Mouse (Mus musculus): Measurements from ENCODE around the gene Gm9970. TPM values are rescaled to one million over a fixed set of nuclear protein-coding genes. Genes with fewer than 3 reads are reported as not detected.

Gene Gm9970
- total and polyA plus RNA-seq, 2 experiments from 2014 or later, result 0.29 to 7.0 TPM

- ATAC-seq, result no peak
- H3K9ac ChIP-seq (replicated peaks; ENCODE audit: low read length), result no peak overlapping the region
- no peaks in the 10 kb centered on the region for H3K9me3 ChIP-seq (ENCODE audit: low read length)
Measured at GRCm38 (mm10) chr5:31267686-31268085, 26.7 kb upstream of the Gm9970 start.

GRCm38 (mm10) chr5:31266101-31266500 lies 25.1 kb upstream of the Gm9970 start:
- DNase-seq (ENCODE audit: low spot score) (no peak), ATAC-seq (no peak)
- Histone ChIP-seq H3K36me3 (ENCODE audit: insufficient read depth, low read length) (peaks cover 75% of the 10 kb centered on the region), H3K4me2 (ENCODE audit: low read depth, low read length) (no peak overlapping the region), H3K4me1 (ENCODE audit: insufficient read depth, low read length) (no peaks in the 10 kb centered on the region), H3K27me3 (ENCODE audit: insufficient read depth, low read length) (no peaks in the 10 kb centered on the region), H3K9me3 (ENCODE audit: low read length) (no peaks in the 10 kb centered on the region), H3K9ac (replicated peaks; ENCODE audit: low read length) (no peak overlapping the region), H3K27ac (no peak overlapping the region), H3K4me3 (ENCODE audit: low read length) (no peak overlapping the region)
- 89% methylated on average over 7 of the region's 7 CpGs for WGBS
- no peak for TF ChIP-seq CTCF (IDR thresholded peaks at IDR 0.05; ENCODE audit: low read depth)

More at GRCm38 (mm10) chr5:31267686-31268085, 26.7 kb upstream of the Gm9970 start:
- Histone ChIP-seq H3K27me3 (ENCODE audit: insufficient read depth, low read length) (no peaks in the 10 kb centered on the region), H3K4me2 (ENCODE audit: low read depth, low read length) (no peak overlapping the region), H3K27ac (no peak overlapping the region), H3K36me3 (ENCODE audit: insufficient read depth, low read length) (peaks cover 70% of the 10 kb centered on the region), H3K4me3 (ENCODE audit: low read length) (no peak overlapping the region), H3K4me1 (ENCODE audit: insufficient read depth, low read length) (no peaks in the 10 kb centered on the region)
- 63% methylated on average over 6 of the region's 6 CpGs for WGBS
- TF ChIP-seq CTCF (IDR thresholded peaks at IDR 0.05; ENCODE audit: low read depth), result no peak
- DNase-seq (ENCODE audit: low spot score), result no peak

- Histone ChIP-seq H3K4me2 (ENCODE audit: low read depth, low read length) (no peak overlapping the region), H3K36me3 (ENCODE audit: insufficient read depth, low read length) (peaks cover 51% of the 10 kb centered on the region), H3K9ac (replicated peaks; ENCODE audit: low read length) (no peak overlapping the region), H3K27me3 (ENCODE audit: insufficient read depth, low read length) (no peaks in the 10 kb centered on the region), H3K9me3 (ENCODE audit: low read length) (no peaks in the 10 kb centered on the region), H3K4me1 (ENCODE audit: insufficient read depth, low read length) (no peaks in the 10 kb centered on the region), H3K27ac (no peak overlapping the region), H3K4me3 (ENCODE audit: low read length) (no peak overlapping the region)
- WGBS, result 88% methylated on average over 11 of the region's 11 CpGs
- DNase-seq (ENCODE audit: low spot score) (no peak), ATAC-seq (no peak)
- no peak for TF ChIP-seq CTCF (IDR thresholded peaks at IDR 0.05; ENCODE audit: low read depth)
Measured at GRCm38 (mm10) chr5:31257616-31258015, 16.6 kb upstream of the Gm9970 start.

GRCm38 (mm10) chr5:31255971-31256370 lies 14.9 kb upstream of the Gm9970 start:
- ATAC-seq (no peak), DNase-seq (ENCODE audit: low spot score) (no peak)
- Histone ChIP-seq H3K4me2 (ENCODE audit: low read depth, low read length) (no peak overlapping the region), H3K9me3 (ENCODE audit: low read length) (no peaks in the 10 kb centered on the region), H3K4me1 (ENCODE audit: insufficient read depth, low read length) (no peaks in the 10 kb centered on the region), H3K36me3 (ENCODE audit: insufficient read depth, low read length) (peaks cover 52% of the 10 kb centered on the region), H3K27me3 (ENCODE audit: insufficient read depth, low read length) (no peaks in the 10 kb centered on the region), H3K4me3 (ENCODE audit: low read length) (no peak overlapping the region), H3K9ac (replicated peaks; ENCODE audit: low read length) (no peak overlapping the region), H3K27ac (no peak overlapping the region)
- WGBS, result 77% methylated on average over 2 of the region's 2 CpGs
- TF ChIP-seq CTCF (IDR thresholded peaks at IDR 0.05; ENCODE audit: low read depth), result no peak

GRCm38 (mm10) chr5:31255381-31255780 lies 14.3 kb upstream of the Gm9970 start:
- no peak for TF ChIP-seq CTCF (IDR thresholded peaks at IDR 0.05; ENCODE audit: low read depth)
- peaks cover 55% of the 10 kb centered on the region for H3K36me3 ChIP-seq (ENCODE audit: insufficient read depth, low read length)

GRCm38 (mm10) chr5:31254901-31255300 lies 13.9 kb upstream of the Gm9970 start:
- H3K9me3 ChIP-seq (ENCODE audit: low read length), result no peaks in the 10 kb centered on the region
- no peak for TF ChIP-seq CTCF (IDR thresholded peaks at IDR 0.05; ENCODE audit: low read depth)
- no peak overlapping the region for H3K9ac ChIP-seq (replicated peaks; ENCODE audit: low read length)
- peaks cover 55% of the 10 kb centered on the region for H3K36me3 ChIP-seq (ENCODE audit: insufficient read depth, low read length)
- H3K27ac ChIP-seq, result no peak overlapping the region
- no peak overlapping the region for H3K4me2 ChIP-seq (ENCODE audit: low read depth, low read length)
- H3K4me1 ChIP-seq (ENCODE audit: insufficient read depth, low read length), result no peaks in the 10 kb centered on the region
- ATAC-seq (no peak), DNase-seq (ENCODE audit: low spot score) (no peak)
- no peak overlapping the region for H3K4me3 ChIP-seq (ENCODE audit: low read length)
- 90% methylated on average over 8 of the region's 8 CpGs for WGBS
- no peaks in the 10 kb centered on the region for H3K27me3 ChIP-seq (ENCODE audit: insufficient read depth, low read length)

More at GRCm38 (mm10) chr5:31255381-31255780, 14.3 kb upstream of the Gm9970 start:
- Histone ChIP-seq H3K27ac (no peak overlapping the region), H3K4me3 (ENCODE audit: low read length) (no peak overlapping the region), H3K9ac (replicated peaks; ENCODE audit: low read length) (no peak overlapping the region), H3K4me2 (ENCODE audit: low read depth, low read length) (no peak overlapping the region), H3K27me3 (ENCODE audit: insufficient read depth, low read length) (no peaks in the 10 kb centered on the region), H3K4me1 (ENCODE audit: insufficient read depth, low read length) (no peaks in the 10 kb centered on the region), H3K9me3 (ENCODE audit: low read length) (no peaks in the 10 kb centered on the region)
- DNase-seq (ENCODE audit: low spot score) (no peak), ATAC-seq (no peak)
- 95% methylated on average over 2 of the region's 2 CpGs for WGBS

GRCm38 (mm10) chr5:31254452-31254851 lies 13.4 kb upstream of the Gm9970 start:
- Histone ChIP-seq H3K4me2 (ENCODE audit: low read depth, low read length) (no peak overlapping the region), H3K36me3 (ENCODE audit: insufficient read depth, low read length) (peaks cover 55% of the 10 kb centered on the region), H3K27ac (no peak overlapping the region), H3K4me3 (ENCODE audit: low read length) (no peak overlapping the region), H3K27me3 (ENCODE audit: insufficient read depth, low read length) (no peaks in the 10 kb centered on the region), H3K9ac (replicated peaks; ENCODE audit: low read length) (no peak overlapping the region), H3K4me1 (ENCODE audit: insufficient read depth, low read length) (no peaks in the 10 kb centered on the region), H3K9me3 (ENCODE audit: low read length) (no peaks in the 10 kb centered on the region)
- no peak for DNase-seq (ENCODE audit: low spot score)
- TF ChIP-seq CTCF (IDR thresholded peaks at IDR 0.05; ENCODE audit: low read depth), result no peak
- WGBS, result 83% methylated on average over 7 of the region's 7 CpGs
- ATAC-seq, result no peak

Measured in hindbrain, postnatal 0 days (tissue).